Mouse (Mus musculus): ENCODE data around the gene Ehhadh. TPM values are rescaled to one million over a fixed set of nuclear protein-coding genes. Genes with fewer than 3 reads are reported as not detected.
"Not testable (repeated sequence)": the region's sequence is repeated elsewhere in the genome, so short reads cannot be mapped to it uniquely, and the experiment has no call there.

The Ehhadh gene
- total RNA-seq, 2 experiments from 2014 or later = 31.4 to 36.6 TPM

- no peak for DNase-seq (ENCODE audit: low spot score in 2 of 2)
Measured at GRCm38 (mm10) chr16:21795071-21795470, 7.5 kb upstream of the Ehhadh start.

DNA sequence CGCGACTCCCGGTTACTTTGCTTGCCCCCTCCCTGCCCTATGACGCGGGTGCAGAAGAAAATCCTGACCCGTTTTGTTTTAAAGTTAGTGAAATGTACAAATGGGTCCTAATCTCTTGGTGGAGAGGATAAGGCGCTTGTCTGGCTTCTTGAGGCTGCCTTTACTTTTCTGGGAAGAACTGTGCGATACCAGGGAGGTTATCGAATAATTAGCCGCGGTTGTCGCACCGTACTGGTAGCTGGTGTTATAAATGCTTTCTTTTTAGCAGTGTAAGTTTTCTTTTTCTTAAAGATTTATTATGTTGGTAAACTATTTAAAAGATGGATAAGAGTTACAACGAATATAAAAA, 7.1 kb upstream of the Ehhadh start:
- DNase-seq (ENCODE audit: low spot score in 2 of 2) = no peak

GRCm38 (mm10) chr16:21793875-21794696, 6.5 kb upstream of the Ehhadh start, which contains the start of gene Map3k13:
Gene Map3k13, plus strand, starts transcription at chr16:21794346.
- DNase-seq (ENCODE audit: low spot score in 2 of 2) = peak; percentile 92 to 95

GRCm38 (mm10) chr16:21793080-21793810, 5.6 kb upstream of the Ehhadh start:
- not testable (repeated sequence) for DNase-seq (ENCODE audit: low spot score in 2 of 2)

DNA sequence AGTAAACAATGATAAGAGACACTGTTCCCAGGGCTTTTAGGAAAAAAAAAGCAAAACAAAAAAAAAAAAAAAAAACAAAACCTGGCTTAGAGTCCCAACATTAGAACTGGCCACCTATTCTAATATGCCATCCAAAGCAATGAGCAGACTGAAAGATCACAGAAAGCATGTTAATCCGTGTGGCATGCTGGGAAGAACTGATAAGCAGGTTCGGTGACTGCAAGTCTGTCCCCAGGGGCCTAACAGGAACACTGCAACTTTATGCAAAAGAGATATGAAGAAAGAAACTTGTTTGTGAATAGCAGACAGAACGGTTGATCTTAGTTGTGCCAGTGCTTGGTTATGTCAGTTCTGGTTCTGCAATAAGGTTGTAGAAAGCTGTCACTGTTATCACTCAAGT, 4.2 kb upstream of the Ehhadh start:
- DNase-seq (ENCODE audit: low spot score in 2 of 2) = no peak

GRCm38 (mm10) chr16:21790469-21790868, 2.9 kb upstream of the Ehhadh start:
- no peak for DNase-seq (ENCODE audit: low spot score in 2 of 2)

GRCm38 (mm10) chr16:21789180-21789579, 1.6 kb upstream of the Ehhadh start:
- DNase-seq (ENCODE audit: low spot score in 2 of 2) = no peak

- no peak for DNase-seq (ENCODE audit: low spot score in 2 of 2)
Measured at GRCm38 (mm10) chr16:21788581-21788980, 974 bp upstream of the Ehhadh start.

DNA sequence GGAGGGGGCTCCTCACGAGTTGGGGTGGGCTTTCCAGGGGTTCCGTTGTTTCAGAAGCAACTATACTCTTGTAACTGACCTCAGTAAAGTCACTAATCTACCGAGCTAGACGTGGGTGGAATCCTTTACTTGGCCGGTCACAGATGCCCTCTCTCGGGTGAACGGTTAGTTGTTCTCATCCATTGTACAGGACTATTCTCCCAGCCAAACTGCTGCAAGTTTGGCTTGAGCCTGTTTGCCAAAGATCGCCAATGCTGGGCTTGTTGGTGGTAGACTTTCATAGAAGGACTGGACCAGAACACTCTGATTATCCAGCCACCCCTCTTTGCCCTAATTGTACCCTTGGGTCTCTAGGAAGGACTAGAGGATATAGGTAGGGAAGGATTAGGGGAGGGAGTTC, 1.3 kb downstream of the Ehhadh start:
- DNase-seq (ENCODE audit: low spot score in 2 of 2) = no peak

DNA sequence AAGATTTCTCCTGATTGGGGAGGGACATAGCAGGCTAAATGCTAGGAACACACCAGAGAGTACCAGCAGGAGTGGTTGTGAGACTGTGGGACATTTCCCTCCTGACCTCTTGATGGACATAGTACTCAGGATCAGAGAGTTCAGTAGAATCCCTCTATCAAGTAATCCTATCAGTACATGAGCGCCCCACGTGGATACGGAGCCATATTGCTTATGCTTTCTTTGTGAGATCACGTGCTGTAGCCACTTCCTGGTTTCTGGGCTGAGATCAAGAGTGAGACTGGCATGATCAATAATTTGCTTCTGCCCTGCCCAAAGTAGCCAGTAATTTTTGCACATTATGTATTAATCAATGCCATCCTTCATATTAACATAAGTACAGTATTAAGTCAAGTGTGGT, 2.6 kb downstream of the Ehhadh start:
- DNase-seq (ENCODE audit: low spot score in 2 of 2) = no peak

DNA sequence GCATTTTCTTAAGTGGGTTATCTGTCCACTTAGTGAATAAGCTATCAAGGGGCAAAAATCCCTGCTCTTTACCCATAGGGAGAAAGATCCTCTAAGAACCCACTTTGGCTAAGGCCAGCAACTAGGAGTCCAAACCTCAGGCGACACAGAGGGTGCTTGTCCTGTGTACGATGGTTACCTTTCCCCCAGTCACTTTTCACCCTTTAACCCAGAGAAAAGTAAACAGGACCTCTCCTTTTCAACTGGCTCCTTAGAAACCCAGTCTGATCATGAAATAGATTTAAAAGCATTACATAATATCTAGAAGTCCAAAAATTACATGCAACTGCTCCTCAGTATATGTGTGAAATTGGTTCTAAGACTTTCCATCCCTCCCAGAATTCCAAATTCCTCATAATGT, 4.8 kb downstream of the Ehhadh start:
- DNase-seq (ENCODE audit: low spot score in 2 of 2) = no peak

- DNase-seq (ENCODE audit: low spot score in 2 of 2) = no peak
Measured at GRCm38 (mm10) chr16:21781895-21782294, 5.7 kb downstream of the Ehhadh start.

DNA sequence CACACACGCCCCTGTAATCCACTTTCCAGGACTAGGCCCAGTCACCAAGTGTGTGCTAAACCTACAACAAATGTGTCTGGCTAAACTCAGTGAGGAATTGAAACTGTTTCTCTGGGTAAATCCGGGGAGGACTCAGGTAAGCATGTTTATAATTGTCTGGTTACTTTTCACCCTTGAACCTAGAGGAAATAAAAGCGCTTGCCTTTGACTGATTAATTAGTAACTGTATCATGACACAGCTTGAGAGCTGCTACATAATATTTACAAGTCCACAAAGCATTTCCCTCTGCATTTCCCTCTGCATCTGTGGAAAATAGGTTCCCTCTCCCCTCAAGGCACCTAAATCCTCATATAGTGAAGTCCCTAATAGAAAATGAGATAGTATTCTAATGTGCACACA, 6.3 kb downstream of the Ehhadh start:
- no peak for DNase-seq (ENCODE audit: low spot score in 2 of 2)

DNA sequence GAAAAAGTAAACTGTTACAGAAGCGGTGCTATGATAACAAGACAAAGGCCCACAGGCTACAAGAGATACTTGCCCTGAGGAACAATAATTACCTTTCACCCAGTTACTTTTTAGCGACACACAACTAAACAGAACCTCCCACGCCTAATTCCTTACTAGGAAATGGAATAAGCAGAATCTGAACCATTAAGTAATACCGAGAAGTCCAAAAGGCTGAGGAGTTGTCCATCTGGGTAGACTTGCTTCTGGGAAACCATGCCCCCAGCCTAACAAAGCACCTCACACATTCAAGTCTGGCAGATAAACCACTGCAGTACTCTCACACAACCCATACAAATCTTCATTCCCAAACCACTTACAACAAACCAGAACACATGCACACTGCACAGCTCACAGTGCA, 8.5 kb downstream of the Ehhadh start:
- DNase-seq (ENCODE audit: low spot score in 2 of 2) = no peak

- no peak for DNase-seq (ENCODE audit: low spot score in 2 of 2)
Measured at GRCm38 (mm10) chr16:21778293-21778866, 9.2 kb downstream of the Ehhadh start.

DNA sequence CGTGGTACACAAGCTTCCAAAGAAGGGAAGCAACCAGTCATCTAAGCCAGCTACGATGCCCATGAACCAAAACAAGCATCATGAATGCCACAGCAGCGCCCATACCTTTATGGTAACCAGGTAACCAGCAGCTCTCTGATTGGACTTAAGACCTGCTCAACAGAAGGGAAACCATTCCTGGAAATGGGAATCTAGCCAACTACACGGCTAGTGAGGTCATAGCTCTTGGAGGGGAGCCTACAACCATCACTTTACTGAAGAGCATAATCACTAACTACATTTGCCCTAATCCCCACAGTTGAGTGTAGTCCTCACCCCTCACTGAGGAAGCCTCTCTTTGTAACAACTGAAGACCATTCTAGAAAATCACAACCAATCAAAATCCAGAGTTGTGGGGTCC, 12.9 kb downstream of the Ehhadh start:
- no peak for DNase-seq (ENCODE audit: low spot score in 2 of 2)

DNA sequence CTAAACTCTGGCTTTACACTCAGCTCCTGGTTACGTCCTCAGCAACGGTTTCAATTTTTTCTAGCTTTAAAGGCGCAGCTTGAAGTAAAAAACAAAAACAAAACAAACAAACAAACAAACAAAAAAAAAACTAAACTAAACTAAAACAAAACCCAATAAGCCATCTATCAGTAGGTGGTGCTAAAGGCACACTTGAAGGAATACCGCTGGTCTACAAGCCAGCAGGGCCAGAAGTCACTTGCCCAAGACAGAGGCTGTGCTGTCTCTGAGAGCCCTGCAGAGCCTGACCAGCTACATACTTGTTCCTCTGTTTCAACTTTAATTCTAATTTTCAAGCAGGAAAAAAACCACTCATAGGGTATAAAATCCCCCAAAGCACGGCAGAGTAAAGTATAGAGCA, 17.9 kb downstream of the Ehhadh start:
- no peak for DNase-seq (ENCODE audit: low spot score in 2 of 2)

DNA sequence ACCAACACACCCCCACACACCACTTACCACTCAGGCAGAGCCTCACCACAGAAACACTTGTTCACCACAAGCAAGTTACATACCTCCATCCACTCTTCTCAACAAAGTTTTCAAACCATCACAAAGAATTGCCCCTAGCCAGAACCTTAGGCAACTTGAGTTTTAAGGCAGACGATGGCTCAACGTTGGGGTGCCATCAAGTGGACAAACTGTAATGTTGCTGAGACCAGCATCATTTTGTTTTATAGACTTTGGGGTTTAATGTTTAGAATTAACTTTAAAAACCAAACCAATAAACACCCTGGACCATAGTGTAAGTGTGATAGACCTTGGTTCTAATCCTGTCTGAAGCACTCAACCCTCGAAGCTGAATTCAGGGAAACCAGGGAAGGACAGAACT, 19.4 kb downstream of the Ehhadh start:
- DNase-seq (ENCODE audit: low spot score in 2 of 2) = no peak

DNA sequence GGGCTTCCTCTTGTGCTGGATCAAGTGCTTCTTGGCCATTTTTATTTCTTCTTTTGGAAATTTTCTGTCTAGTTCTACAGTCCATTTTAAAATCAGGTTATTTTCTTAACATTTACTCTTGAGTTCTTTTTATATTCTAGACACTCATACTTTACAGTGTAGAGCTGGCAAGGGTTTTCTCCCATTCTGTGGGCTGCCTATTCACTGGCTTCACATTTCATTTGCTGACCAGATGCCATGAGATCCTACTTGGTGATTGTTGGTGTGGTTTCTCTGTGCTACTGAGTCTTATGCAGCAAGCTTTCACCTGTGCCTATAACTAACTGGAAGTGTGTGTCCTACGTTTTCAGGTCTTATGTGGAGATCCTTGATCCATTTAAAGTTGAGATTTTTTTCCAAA, 29.2 kb downstream of the Ehhadh start:
- no peak for DNase-seq (ENCODE audit: low spot score in 2 of 2)

- DNase-seq (ENCODE audit: low spot score in 2 of 2) = no peak
Measured at GRCm38 (mm10) chr16:21743401-21743800, 44.2 kb downstream of the Ehhadh start.

DNA sequence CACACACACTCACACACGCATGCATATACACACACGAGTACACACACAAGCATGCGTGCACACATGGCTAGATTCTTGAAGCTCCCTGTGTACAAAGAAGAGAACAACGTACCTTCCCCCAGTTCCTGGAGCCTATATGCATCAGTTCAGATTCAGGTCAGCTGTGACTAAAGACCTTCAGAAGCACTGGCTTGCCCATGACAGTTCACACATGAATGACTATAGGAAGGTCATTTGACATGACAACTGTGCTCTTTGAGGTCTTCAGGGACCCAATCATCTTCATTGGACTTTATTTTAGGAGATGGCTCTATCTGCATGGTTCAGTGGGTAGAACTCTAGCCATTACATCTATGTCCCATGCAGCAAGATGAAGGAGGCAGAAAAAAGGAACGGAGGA, 44.7 kb downstream of the Ehhadh start:
- no peak for DNase-seq (ENCODE audit: low spot score in 2 of 2)

- DNase-seq (ENCODE audit: low spot score in 2 of 2) = no peak
Measured at GRCm38 (mm10) chr16:21742191-21742870, 45.3 kb downstream of the Ehhadh start.
